Mouse (Mus musculus): Measurements from ENCODE around the gene Ddx42. TPM values are rescaled to one million over a fixed set of nuclear protein-coding genes. Genes with fewer than 3 reads are reported as not detected.

Gene Ddx42
- total and polyA plus RNA-seq, 2 experiments from 2014 or later, result 39.7 to 64.8 TPM

- H3K9me3 ChIP-seq (ENCODE audit: low read length), result no peaks in the 10 kb centered on the region
- H3K4me1 ChIP-seq (ENCODE audit: insufficient read depth, low read length), result peaks cover 12% of the 10 kb centered on the region
- H3K36me3 ChIP-seq (ENCODE audit: insufficient read depth, low read length), result peaks cover 33% of the 10 kb centered on the region
- H3K27me3 ChIP-seq (ENCODE audit: insufficient read depth, low read length), result no peaks in the 10 kb centered on the region
- no peak overlapping the region for H3K4me2 ChIP-seq (ENCODE audit: low read depth, low read length, poor library complexity, severe bottlenecking)
- peak overlapping the region; percentile 38; the same call in 1 of the 2 replicates for H3K27ac ChIP-seq (ENCODE audit: low read depth, low read length)
- DNase-seq (ENCODE audit: low spot score) (peak; percentile 55), ATAC-seq (ENCODE audit: low FRiP score) (no peak)
- no peak overlapping the region for H3K4me3 ChIP-seq (ENCODE audit: low read depth, low read length)
- no peak overlapping the region for H3K9ac ChIP-seq (replicated peaks; ENCODE audit: low read length, poor library complexity, severe bottlenecking)
- TF ChIP-seq CTCF (IDR thresholded peaks at IDR 0.05), result no peak
- 62% methylated on average over 8 of the region's 8 CpGs for WGBS
Measured at GRCm38 (mm10) chr11:106268326-106269059, 51.8 kb downstream of the Ddx42 start.

GRCm38 (mm10) chr11:106269060-106269431 is 52.3 kb downstream of the Ddx42 start:
- no peak overlapping the region for H3K4me3 ChIP-seq (ENCODE audit: low read depth, low read length)
- no peaks in the 10 kb centered on the region for H3K9me3 ChIP-seq (ENCODE audit: low read length)
- H3K27me3 ChIP-seq (ENCODE audit: insufficient read depth, low read length), result no peaks in the 10 kb centered on the region
- TF ChIP-seq CTCF (IDR thresholded peaks at IDR 0.05), result no peak
- H3K4me1 ChIP-seq (ENCODE audit: insufficient read depth, low read length), result peaks cover 12% of the 10 kb centered on the region
- DNase-seq (ENCODE audit: low spot score) (peak; percentile 32), ATAC-seq (ENCODE audit: low FRiP score) (no peak)
- H3K4me2 ChIP-seq (ENCODE audit: low read depth, low read length, poor library complexity, severe bottlenecking), result no peak overlapping the region
- 41% methylated on average over 3 of the region's 3 CpGs for WGBS
- H3K27ac ChIP-seq (ENCODE audit: low read depth, low read length), result peak overlapping the region; percentile 38; the same call in 1 of the 2 replicates
- H3K9ac ChIP-seq (replicated peaks; ENCODE audit: low read length, poor library complexity, severe bottlenecking), result no peak overlapping the region
- H3K36me3 ChIP-seq (ENCODE audit: insufficient read depth, low read length), result peaks cover 27% of the 10 kb centered on the region

- H3K36me3 ChIP-seq (ENCODE audit: insufficient read depth, low read length), result peaks cover 8% of the 10 kb centered on the region
- TF ChIP-seq CTCF (IDR thresholded peaks at IDR 0.05), result no peak; the same call in 1 of the 2 replicates
- peaks cover 15% of the 10 kb centered on the region for H3K4me1 ChIP-seq (ENCODE audit: insufficient read depth, low read length)
- H3K9ac ChIP-seq (replicated peaks; ENCODE audit: low read length, poor library complexity, severe bottlenecking), result peak overlapping the region; percentile 92; the same call in 1 of the 2 replicates
- no peaks in the 10 kb centered on the region for H3K9me3 ChIP-seq (ENCODE audit: low read length)
- no peaks in the 10 kb centered on the region for H3K27me3 ChIP-seq (ENCODE audit: insufficient read depth, low read length)
- DNase-seq (ENCODE audit: low spot score) (no peak), ATAC-seq (ENCODE audit: low FRiP score) (no peak)
- H3K4me3 ChIP-seq (ENCODE audit: low read depth, low read length), result peak overlapping the region; percentile 94
- no peak overlapping the region for H3K27ac ChIP-seq (ENCODE audit: low read depth, low read length)
- WGBS, result 43% methylated on average over 5 of the region's 5 CpGs
- peak overlapping the region; percentile 87 for H3K4me2 ChIP-seq (ENCODE audit: low read depth, low read length, poor library complexity, severe bottlenecking)
Measured at GRCm38 (mm10) chr11:106271131-106271793, 54.5 kb downstream of the Ddx42 start.

- peaks cover 15% of the 10 kb centered on the region for H3K4me1 ChIP-seq (ENCODE audit: insufficient read depth, low read length)
- WGBS, result under 1% methylated on average over 41 of the region's 41 CpGs
- DNase-seq (ENCODE audit: low spot score) (peak; percentile 21), ATAC-seq (ENCODE audit: low FRiP score) (peak; percentile 22; the same call in 1 of the 2 replicates)
- no peaks in the 10 kb centered on the region for H3K27me3 ChIP-seq (ENCODE audit: insufficient read depth, low read length)
- H3K27ac ChIP-seq (ENCODE audit: low read depth, low read length), result peak overlapping the region; percentile 79
- H3K4me2 ChIP-seq (ENCODE audit: low read depth, low read length, poor library complexity, severe bottlenecking), result peak overlapping the region; percentile 87
- peak overlapping the region; percentile 92 for H3K9ac ChIP-seq (replicated peaks; ENCODE audit: low read length, poor library complexity, severe bottlenecking)
- peaks cover under 1% of the 10 kb centered on the region for H3K36me3 ChIP-seq (ENCODE audit: insufficient read depth, low read length)
- no peaks in the 10 kb centered on the region for H3K9me3 ChIP-seq (ENCODE audit: low read length)
- TF ChIP-seq CTCF (IDR thresholded peaks at IDR 0.05), result no peak
- H3K4me3 ChIP-seq (ENCODE audit: low read depth, low read length), result peak overlapping the region; percentile 94
Measured at GRCm38 (mm10) chr11:106271794-106272643, 55.3 kb downstream of the Ddx42 start.

GRCm38 (mm10) chr11:106272644-106273310 is 56.1 kb downstream of the Ddx42 start, which contains the start of gene Smarcd2:
TSS of gene Smarcd2 (minus strand) at chr11:106272972.
- H3K9ac ChIP-seq (replicated peaks; ENCODE audit: low read length, poor library complexity, severe bottlenecking), result peak within 1 kb of the TSS; percentile 92
- ATAC-seq (ENCODE audit: low FRiP score) (peak; percentile 95), DNase-seq (ENCODE audit: low spot score) (peak; percentile 99)
- under 1% methylated on average over 70 of the region's 72 CpGs for WGBS
- H3K4me3 ChIP-seq (ENCODE audit: low read depth, low read length), result peak within 1 kb of the TSS; percentile 94
- H3K27ac ChIP-seq (ENCODE audit: low read depth, low read length), result peak within 1 kb of the TSS; percentile 79
- H3K4me2 ChIP-seq (ENCODE audit: low read depth, low read length, poor library complexity, severe bottlenecking), result peak within 1 kb of the TSS; percentile 87
- H3K9me3 ChIP-seq (ENCODE audit: low read length), result no peaks in the 10 kb centered on the region
- H3K4me1 ChIP-seq (ENCODE audit: insufficient read depth, low read length), result peaks cover 15% of the 10 kb centered on the region
- TF ChIP-seq CTCF (IDR thresholded peaks at IDR 0.05), result no peak
- H3K27me3 ChIP-seq (ENCODE audit: insufficient read depth, low read length), result no peaks in the 10 kb centered on the region
- H3K36me3 ChIP-seq (ENCODE audit: insufficient read depth, low read length), result no peaks in the 10 kb centered on the region
